Mouse (Mus musculus): ENCODE measurements around the gene Herc3. TPM values are rescaled to one million over a fixed set of nuclear protein-coding genes. Genes with fewer than 3 reads are reported as not detected.

Gene Herc3
- polyA plus RNA-seq, 1 experiment: 44.3 TPM

DNA sequence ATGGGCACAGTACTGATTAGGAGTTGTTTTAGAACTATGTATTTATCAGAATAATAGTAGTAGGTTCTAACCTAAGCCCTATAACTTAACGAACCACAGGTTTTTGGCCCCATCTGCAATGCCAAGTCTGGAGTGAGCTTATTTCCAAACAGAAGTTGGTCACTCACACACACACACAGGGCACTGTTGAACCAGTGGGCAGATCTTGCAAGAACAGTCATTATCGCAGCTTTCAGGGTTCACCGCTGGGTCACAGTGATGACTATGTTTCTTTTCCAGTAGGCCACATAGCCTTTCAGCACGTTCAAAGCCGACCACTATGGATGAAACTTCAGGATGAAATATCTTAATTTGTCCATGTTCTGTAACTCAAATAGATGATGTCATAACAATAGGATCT lies 91.2 kb downstream of the Herc3 start:
- TF ChIP-seq CTCF (IDR thresholded peaks at IDR 0.05; ENCODE audit: borderline replicate concordance, extremely low read depth, insufficient read depth, insufficient read length) (no peak), POLR2A (IDR thresholded peaks at IDR 0.05; ENCODE audit: borderline replicate concordance, extremely low read depth, insufficient read depth, insufficient read length, poor library complexity, severe bottlenecking) (no peak)
- DNase-seq (ENCODE audit: low read depth): no peak

DNA sequence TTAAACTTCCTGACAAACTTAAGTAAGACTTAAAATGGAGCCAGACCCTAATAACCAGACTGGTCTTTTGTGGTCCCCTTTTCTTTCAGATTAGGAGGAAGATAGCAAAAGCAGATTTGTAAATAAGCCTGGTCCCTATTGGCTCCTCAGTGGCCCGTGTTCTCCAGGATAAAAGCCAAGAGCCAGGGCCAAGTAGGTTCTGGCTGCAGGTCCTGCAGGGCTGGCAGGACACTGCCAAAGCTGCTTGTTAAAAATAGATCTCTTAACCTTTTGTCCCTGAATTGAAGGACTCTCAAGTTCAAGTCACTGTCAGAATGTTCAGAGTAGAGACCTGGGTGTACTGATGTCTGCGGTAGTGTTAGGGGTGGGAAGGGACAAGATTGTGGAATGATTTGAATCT lies 96.6 kb downstream of the Herc3 start:
- DNase-seq (ENCODE audit: low read depth): no peak
- TF ChIP-seq CTCF (IDR thresholded peaks at IDR 0.05; ENCODE audit: borderline replicate concordance, extremely low read depth, insufficient read depth, insufficient read length) (no peak), POLR2A (IDR thresholded peaks at IDR 0.05; ENCODE audit: borderline replicate concordance, extremely low read depth, insufficient read depth, insufficient read length, poor library complexity, severe bottlenecking) (no peak)

DNA sequence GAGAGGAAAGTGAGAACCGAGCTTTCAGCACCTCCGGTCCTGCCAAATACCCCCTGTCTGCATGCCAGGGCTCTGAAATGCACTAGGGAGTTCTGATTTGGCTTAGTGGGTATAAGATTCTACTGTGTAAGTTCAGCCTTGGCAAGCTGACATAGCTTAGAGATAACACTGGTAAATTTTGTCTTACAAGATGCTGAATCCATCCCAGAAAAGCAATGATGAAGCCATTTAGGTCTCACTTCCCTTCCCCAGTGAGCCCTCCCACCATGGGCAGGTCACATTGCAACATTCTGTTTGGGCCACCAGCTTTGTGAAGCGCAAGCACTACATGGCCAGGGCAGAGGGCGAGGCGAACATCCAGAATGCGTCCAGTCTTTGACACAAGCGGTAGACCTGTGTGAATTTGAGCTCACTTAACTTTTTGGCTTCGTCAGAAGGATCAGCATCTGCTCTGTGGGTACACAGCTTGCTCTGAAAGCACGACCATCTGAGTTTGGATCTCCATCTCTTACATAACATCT lies 98.7 kb downstream of the Herc3 start:
- no peak for TF ChIP-seq CTCF (IDR thresholded peaks at IDR 0.05; ENCODE audit: borderline replicate concordance, extremely low read depth, insufficient read depth, insufficient read length)
- no peak for TF ChIP-seq POLR2A (IDR thresholded peaks at IDR 0.05; ENCODE audit: borderline replicate concordance, extremely low read depth, insufficient read depth, insufficient read length, poor library complexity, severe bottlenecking)
- peak; percentile 88 for DNase-seq (ENCODE audit: low read depth)

DNA sequence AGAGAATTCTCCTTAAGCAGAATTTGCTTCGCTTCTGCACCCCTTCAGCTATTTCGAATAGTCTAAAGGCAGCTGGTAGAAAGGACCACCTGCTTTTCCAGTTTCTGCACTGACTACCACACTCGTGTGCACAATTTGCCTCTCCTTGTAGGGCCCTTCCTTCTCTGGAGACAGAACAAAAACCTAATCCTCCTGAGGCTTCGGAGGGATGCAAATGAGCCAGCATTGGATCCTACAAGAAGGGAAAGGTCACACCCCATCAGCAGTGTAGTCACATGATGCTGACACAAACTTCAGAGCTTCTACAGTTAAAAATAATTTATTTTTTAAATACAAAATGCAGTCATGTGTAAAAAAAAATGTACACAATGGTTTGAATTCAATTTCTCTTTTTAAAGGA lies 99.9 kb downstream of the Herc3 start:
- peak; percentile 20 for DNase-seq (ENCODE audit: low read depth)
- TF ChIP-seq POLR2A (IDR thresholded peaks at IDR 0.05; ENCODE audit: borderline replicate concordance, extremely low read depth, insufficient read depth, insufficient read length, poor library complexity, severe bottlenecking) (no peak), CTCF (IDR thresholded peaks at IDR 0.05; ENCODE audit: borderline replicate concordance, extremely low read depth, insufficient read depth, insufficient read length) (no peak)

DNA sequence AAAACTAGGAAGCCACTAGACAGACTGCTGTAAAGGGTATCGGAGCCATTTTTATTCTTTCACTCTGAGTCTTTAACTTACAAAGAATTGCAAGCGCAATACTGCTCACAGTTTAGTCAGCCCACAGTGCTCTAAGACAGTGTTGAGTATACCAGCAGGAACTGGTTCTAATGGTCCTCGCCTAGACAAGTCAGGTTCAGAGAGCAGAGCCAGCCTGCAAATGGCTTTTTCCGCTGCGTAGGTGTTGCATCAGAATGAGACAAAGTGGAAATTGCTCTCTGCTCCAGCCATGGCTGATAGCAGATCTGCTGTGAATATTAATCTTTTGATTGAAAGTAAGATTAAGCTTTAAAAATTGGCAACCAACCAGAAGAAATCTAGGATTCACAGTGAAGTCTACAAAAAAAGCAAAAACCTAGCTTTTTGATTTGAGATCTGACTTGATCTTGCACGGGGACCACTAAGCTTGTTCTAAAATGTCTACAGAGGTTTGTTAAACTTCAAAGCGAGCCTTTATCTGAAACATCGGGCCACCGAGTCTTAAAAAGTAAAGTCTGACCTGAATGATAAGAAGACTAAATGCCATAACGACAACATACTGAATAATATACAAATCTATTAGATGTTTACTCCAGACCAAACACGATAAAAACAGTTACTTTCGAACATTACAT lies 101.4 kb downstream of the Herc3 start:
- no peak for TF ChIP-seq POLR2A (IDR thresholded peaks at IDR 0.05; ENCODE audit: borderline replicate concordance, extremely low read depth, insufficient read depth, insufficient read length, poor library complexity, severe bottlenecking)
- no peak for TF ChIP-seq CTCF (IDR thresholded peaks at IDR 0.05; ENCODE audit: borderline replicate concordance, extremely low read depth, insufficient read depth, insufficient read length)
- DNase-seq (ENCODE audit: low read depth): peak; percentile 69

DNA sequence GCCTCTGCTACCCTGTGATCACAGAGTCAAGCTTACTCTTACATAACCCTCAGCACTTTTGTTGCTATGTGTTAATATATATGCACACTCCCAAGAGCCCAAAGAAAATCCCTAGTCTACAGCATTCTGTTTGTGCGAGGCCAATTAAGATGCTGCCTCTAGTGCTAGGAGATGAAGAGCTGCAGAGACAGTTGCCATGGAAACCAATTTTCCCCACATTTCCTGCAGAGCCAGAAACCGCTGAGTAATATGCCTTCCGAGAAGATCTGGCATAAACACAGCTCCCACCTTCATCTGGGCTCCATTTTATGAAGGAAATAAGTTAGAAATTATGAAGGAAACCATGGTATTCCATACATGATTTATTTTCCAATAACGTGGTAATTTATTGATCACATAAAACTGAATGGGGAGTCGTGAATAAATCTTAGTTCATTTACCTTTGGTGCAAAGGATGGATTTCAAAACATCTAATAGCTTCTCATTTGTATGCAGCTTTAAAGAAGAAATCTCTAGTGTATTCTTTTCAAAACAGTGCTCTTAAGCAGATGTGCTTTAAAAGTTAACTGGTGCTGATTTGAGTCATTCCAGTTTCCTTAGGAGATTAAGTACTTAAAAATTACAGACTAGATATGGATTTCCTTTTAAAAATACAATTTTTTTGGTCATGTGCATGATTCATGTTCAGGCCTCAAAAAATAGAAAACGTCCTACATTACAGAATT lies 102.1 kb downstream of the Herc3 start:
- no peak for TF ChIP-seq CTCF (IDR thresholded peaks at IDR 0.05; ENCODE audit: borderline replicate concordance, extremely low read depth, insufficient read depth, insufficient read length)
- TF ChIP-seq POLR2A (IDR thresholded peaks at IDR 0.05; ENCODE audit: borderline replicate concordance, extremely low read depth, insufficient read depth, insufficient read length, poor library complexity, severe bottlenecking): no peak
- peak; percentile 99 for DNase-seq (ENCODE audit: low read depth)

DNA sequence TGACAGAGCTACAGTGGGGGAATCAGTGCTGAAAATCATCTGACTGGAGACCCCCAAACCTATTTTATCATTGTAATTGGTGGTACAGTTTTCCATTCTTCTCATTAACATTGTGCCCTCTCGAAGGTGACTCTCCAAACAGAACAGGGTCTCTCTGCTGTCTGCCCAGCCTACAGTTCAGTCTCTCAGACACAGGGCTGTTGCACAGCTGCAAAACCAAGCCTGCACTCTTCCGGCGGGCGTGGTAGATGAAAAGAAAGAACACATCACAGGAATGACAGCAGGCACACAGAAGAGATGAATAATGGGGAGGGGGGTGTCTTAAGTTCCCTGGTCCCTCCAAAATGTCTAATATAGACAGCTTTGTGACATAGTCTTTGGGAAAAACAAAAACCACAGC lies 102.9 kb downstream of the Herc3 start:
- TF ChIP-seq CTCF (IDR thresholded peaks at IDR 0.05; ENCODE audit: borderline replicate concordance, extremely low read depth, insufficient read depth, insufficient read length) (no peak), POLR2A (IDR thresholded peaks at IDR 0.05; ENCODE audit: borderline replicate concordance, extremely low read depth, insufficient read depth, insufficient read length, poor library complexity, severe bottlenecking) (no peak)
- DNase-seq (ENCODE audit: low read depth): peak; percentile 63

DNA sequence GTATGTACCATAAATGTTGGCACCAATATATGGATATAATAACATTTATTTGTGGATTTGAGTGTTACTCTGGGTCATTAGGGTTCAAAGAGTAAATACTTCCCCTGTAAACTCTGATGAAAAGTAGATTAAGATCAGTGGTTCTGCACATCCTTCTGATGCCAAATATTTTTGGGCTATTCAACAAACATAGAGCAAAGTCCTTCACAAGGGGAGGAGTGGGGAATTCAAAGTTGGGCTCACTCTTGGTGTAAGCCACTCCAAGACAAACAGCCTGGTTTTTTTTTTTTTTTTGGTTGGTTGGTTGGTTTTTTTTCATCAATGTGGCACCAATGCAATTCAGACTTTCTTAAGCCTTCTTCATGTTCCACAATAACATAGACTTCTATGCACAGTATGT lies 106.5 kb downstream of the Herc3 start:
- TF ChIP-seq CTCF (IDR thresholded peaks at IDR 0.05; ENCODE audit: borderline replicate concordance, extremely low read depth, insufficient read depth, insufficient read length) (no peak), POLR2A (IDR thresholded peaks at IDR 0.05; ENCODE audit: borderline replicate concordance, extremely low read depth, insufficient read depth, insufficient read length, poor library complexity, severe bottlenecking) (no peak)
- no peak for DNase-seq (ENCODE audit: low read depth)

DNA sequence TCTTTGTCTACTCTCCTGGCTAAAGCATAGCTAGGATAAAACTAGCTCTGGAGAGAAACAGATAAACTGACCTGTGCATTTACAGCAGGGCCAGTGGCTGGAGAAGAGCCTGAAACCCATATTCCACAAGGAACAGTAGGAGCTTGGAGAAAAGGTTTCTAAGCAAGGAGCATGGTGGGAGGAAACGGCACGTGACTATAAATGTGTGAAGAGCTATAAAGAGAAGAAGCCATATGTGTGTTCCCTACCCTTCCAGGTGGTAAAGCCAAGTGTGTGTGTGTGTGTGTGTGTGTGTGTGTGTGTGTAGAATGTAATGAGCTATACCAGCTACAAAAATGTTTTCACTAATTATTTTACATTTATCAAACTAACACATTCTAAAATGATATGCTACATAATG lies 111.0 kb downstream of the Herc3 start:
- TF ChIP-seq CTCF (IDR thresholded peaks at IDR 0.05; ENCODE audit: borderline replicate concordance, extremely low read depth, insufficient read depth, insufficient read length): no peak
- TF ChIP-seq POLR2A (IDR thresholded peaks at IDR 0.05; ENCODE audit: borderline replicate concordance, extremely low read depth, insufficient read depth, insufficient read length, poor library complexity, severe bottlenecking): no peak

DNA sequence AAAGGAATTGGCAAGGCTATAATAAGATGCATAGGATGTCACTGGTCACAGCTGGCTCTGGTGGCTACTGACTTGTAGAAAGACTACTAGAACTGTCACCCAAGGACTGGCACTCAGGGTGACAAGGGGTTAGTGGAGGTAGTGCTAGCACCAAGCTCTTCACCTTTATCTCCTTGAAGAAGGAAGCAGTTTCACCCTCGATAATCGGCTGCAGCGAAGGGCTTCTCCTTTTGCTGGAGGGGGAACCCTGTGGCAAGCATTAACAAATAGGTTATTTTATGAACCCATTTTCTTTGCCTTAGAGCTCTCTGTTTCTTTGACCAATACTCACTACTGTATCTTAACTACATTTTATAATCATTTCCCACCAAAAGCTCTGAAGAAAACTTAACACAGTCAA lies 112.7 kb downstream of the Herc3 start:
- no peak for TF ChIP-seq POLR2A (IDR thresholded peaks at IDR 0.05; ENCODE audit: borderline replicate concordance, extremely low read depth, insufficient read depth, insufficient read length, poor library complexity, severe bottlenecking)
- TF ChIP-seq CTCF (IDR thresholded peaks at IDR 0.05; ENCODE audit: borderline replicate concordance, extremely low read depth, insufficient read depth, insufficient read length): no peak
- DNase-seq (ENCODE audit: low read depth): no peak

More for the DNA sequence above, 111.0 kb downstream of the Herc3 start:
- no peak for DNase-seq (ENCODE audit: low read depth)

DNA sequence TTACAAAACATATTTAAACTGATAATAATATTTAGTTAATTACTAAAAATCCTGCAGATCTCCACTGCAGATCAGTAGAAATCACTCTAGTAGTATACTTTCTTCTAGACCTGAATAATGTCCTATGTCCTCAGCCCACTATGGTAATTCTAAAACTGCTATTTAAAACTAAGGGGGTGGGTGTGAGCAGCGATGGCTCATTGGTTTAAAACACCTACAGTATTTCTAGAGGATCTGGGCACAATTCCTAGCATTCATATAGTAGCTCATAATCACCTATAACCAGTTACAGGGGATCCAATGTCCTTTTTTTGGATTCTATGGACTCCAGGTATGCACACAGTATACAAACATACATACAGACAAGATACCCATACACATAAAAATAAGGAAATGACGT lies 115.0 kb downstream of the Herc3 start:
- TF ChIP-seq CTCF (IDR thresholded peaks at IDR 0.05; ENCODE audit: borderline replicate concordance, extremely low read depth, insufficient read depth, insufficient read length): no peak
- TF ChIP-seq POLR2A (IDR thresholded peaks at IDR 0.05; ENCODE audit: borderline replicate concordance, extremely low read depth, insufficient read depth, insufficient read length, poor library complexity, severe bottlenecking): no peak
- DNase-seq (ENCODE audit: low read depth): no peak

All from brain, embryonic 14.5 days (tissue).